Mouse (Mus musculus) hindbrain, embryonic 13.5 days (tissue): ENCODE data around the gene Smarca4. TPM values are rescaled to one million over a fixed set of nuclear protein-coding genes. Genes with fewer than 3 reads are reported as not detected.

Source experiments
- ATAC-seq: fragments of 200-750 bp; cut with Nextera tagmentation; 2 replicates; pipeline ENCODE4 v1.8.0; 2017; ENCODE audit warnings: moderate TSS enrichment; ENCODE audit not compliant: low FRiP score
- H3K27ac ChIP-seq: fragments of 300-500 bp; sonication (generic); 2 replicates; pipeline ENCODE4 v1.5.1; 2015; ENCODE audit warnings: inconsistent platforms, mild to moderate bottlenecking, moderate library complexity
- H3K27me3 ChIP-seq: fragments of 300-500 bp; sonication (generic); 2 replicates; pipeline ENCODE4 v1.6.1; 2015; ENCODE audit warnings: mild to moderate bottlenecking, inconsistent platforms
- H3K36me3 ChIP-seq: fragments of 300-500 bp; sonication (generic); 2 replicates; pipeline ENCODE4 v1.6.1; 2015; ENCODE audit warnings: mild to moderate bottlenecking, inconsistent platforms
- H3K4me1 ChIP-seq: fragments of 300-500 bp; sonication (generic); replicated peaks from 2 replicates; pipeline ENCODE4 v1.6.1; 2015; ENCODE audit warnings: inconsistent platforms
- H3K4me2 ChIP-seq: fragments of 300-500 bp; sonication (generic); 2 replicates; pipeline ENCODE4 v1.6.1; 2015; ENCODE audit warnings: inconsistent platforms, mild to moderate bottlenecking, moderate library complexity
- H3K4me3 ChIP-seq: fragments of 300-500 bp; sonication (generic); 2 replicates; pipeline ENCODE4 v1.5.1; 2015; ENCODE audit warnings: mild to moderate bottlenecking, inconsistent platforms
- H3K9ac ChIP-seq: fragments of 300-500 bp; sonication (generic); 2 replicates; pipeline ENCODE4 v1.6.1; 2015; ENCODE audit warnings: mild to moderate bottlenecking, inconsistent platforms
- H3K9me3 ChIP-seq: fragments of 300-500 bp; sonication (generic); 2 replicates; pipeline ENCODE4 v1.6.1; 2016; ENCODE audit warnings: inconsistent platforms
- WGBS: fragments of 180-500 bp; shearing (Covaris S2); methylation state at CpG from one replicate; pipeline ENCODE4 v1.1.7; 2015; 5-methylcytosine and 5-hydroxymethylcytosine counted together
- polyA plus RNA-seq: library from polyadenylated mRNA; unstranded; fragments of >200 nt; fragmentation: Nextera tagmentation; extraction: Ambion mirVana; gene quantifications from 2 replicates; pipeline ENCODE4 v1.2.1, GENCODE M21; 2015

The Smarca4 gene
- polyA plus RNA-seq, 1 experiment from 2014 or later = 156 TPM

DNA sequence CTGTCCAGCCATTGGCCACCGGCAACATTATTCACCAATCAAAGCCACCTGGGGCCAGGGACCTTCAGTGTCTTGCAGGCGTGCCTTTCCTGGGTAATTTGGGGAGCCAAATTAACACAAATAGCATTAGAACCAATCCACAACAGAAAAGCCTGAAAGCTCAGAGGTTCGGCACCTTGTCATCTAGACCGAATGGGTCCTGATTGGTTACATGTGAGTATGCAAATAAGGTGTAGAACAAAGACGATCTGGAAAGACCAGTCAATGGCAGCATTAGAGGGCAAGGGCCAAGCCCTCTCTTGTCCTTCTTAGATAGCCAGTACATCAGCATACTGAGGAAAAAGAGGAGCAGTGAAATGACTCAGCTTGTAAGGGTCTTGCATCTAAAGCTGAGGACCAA, 10.1 kb upstream of the Smarca4 start:
- no peaks in the 10 kb centered on the region for H3K36me3 ChIP-seq
- no peak overlapping the region for H3K4me2 ChIP-seq
- no peaks in the 10 kb centered on the region for H3K27me3 ChIP-seq
- H3K4me3 ChIP-seq = no peak overlapping the region
- no peak overlapping the region for H3K27ac ChIP-seq
- no peaks in the 10 kb centered on the region for H3K9me3 ChIP-seq
- no peak for ATAC-seq
- 69% methylated on average over 5 of the region's 5 CpGs for WGBS
- H3K4me1 ChIP-seq = no peaks in the 10 kb centered on the region
- H3K9ac ChIP-seq = no peak overlapping the region

DNA sequence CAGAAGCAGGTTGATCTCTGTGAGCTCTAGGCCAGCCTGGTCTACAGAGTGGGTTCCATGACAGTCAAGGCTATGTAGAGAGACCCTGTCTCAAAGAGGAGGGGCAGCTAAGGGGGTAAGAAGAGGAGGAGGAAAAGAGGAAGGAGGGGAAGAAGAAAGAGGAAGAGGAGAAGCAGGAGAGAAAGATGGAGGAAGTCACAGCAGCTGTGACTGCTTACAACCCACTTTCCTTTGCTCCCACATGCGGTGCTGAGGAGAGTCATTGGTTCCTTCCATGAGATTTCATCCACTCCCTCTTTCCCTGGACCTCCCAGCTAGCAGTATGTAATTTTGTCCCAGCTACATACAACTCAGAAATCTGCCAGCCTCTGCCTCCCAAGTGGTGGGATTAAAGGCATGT, 9.3 kb upstream of the Smarca4 start:
- no peak overlapping the region for H3K4me3 ChIP-seq
- H3K27me3 ChIP-seq = no peaks in the 10 kb centered on the region
- H3K36me3 ChIP-seq = no peaks in the 10 kb centered on the region
- H3K9me3 ChIP-seq = no peaks in the 10 kb centered on the region
- H3K27ac ChIP-seq = no peak overlapping the region
- 83% methylated on average over 1 of the region's 1 CpGs for WGBS
- no peak overlapping the region for H3K4me2 ChIP-seq
- no peaks in the 10 kb centered on the region for H3K4me1 ChIP-seq
- ATAC-seq = no peak
- H3K9ac ChIP-seq = no peak overlapping the region

DNA sequence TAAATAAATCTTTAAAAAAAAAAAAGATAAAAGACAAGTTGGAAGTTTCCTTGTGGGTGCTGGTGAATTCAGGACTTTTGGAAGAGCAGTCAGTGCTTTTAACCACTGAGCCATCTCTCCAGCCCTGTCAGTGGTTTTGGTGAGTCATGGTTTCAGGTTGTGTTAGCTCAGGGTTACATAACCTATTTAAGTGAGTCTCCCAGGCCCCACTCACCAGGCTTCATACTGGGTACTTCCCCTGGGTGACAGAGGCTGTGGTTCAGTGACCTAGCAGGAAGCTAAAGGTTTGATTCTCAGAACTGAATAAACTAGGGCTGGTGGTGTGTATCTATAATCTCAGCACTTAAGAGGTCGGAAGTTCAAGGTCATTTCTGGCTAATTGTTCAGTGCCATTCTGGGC, 6.1 kb upstream of the Smarca4 start:
- H3K4me1 ChIP-seq = peaks cover 2% of the 10 kb centered on the region; the same call in 1 of the 2 replicates
- H3K36me3 ChIP-seq = no peaks in the 10 kb centered on the region
- H3K4me2 ChIP-seq = no peak overlapping the region
- no peak for ATAC-seq
- no peaks in the 10 kb centered on the region for H3K9me3 ChIP-seq
- WGBS = 94% methylated on average over 1 of the region's 1 CpGs
- H3K9ac ChIP-seq = no peak overlapping the region
- H3K27me3 ChIP-seq = no peaks in the 10 kb centered on the region
- H3K4me3 ChIP-seq = no peak overlapping the region
- H3K27ac ChIP-seq = no peak overlapping the region

DNA sequence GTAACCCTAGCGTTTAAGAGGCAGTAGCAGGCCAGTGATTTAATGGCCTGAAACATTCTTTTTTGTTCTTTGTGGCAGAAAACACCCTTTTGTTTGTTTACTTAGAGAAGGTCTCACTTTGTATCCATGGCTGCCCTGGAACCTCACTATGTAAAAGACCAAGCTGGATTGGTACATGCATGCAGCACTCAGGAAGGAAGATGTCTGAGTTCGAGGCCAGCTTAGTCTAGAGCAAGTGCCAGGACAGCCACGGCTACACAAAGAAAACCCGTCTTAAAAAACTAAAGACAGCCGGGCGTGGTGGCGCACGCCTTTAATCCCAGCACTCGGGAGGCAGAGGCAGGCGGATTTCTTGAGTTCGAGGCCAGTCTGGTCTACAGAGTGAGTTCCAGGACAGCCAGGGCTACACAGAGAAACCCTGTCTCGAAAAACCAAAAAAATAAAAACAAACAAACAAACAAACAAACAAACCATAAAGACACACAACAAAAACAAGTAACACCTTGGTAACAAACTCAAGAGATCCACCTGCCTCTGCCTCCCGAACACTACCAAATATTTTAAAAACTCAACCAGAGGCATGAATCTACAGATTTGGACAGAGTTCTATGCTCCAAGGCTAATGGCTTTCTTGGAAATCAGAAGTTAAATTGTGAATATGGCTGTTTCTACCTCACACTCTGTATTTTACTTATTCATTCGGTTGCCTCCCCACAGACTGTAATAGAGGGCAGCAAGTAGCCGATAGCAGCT, 929 bp upstream of the Smarca4 start:
- H3K27me3 ChIP-seq = no peaks in the 10 kb centered on the region
- H3K36me3 ChIP-seq = no peaks in the 10 kb centered on the region
- H3K4me1 ChIP-seq = peaks cover 34% of the 10 kb centered on the region
- peak overlapping the region; percentile 75 for H3K4me3 ChIP-seq
- peak overlapping the region; percentile 61 for H3K4me2 ChIP-seq
- no peaks in the 10 kb centered on the region for H3K9me3 ChIP-seq
- peak overlapping the region; percentile 81 for H3K9ac ChIP-seq
- peak overlapping the region; percentile 99 for H3K27ac ChIP-seq
- no peak for ATAC-seq
- 79% methylated on average over 15 of the region's 15 CpGs for WGBS

DNA sequence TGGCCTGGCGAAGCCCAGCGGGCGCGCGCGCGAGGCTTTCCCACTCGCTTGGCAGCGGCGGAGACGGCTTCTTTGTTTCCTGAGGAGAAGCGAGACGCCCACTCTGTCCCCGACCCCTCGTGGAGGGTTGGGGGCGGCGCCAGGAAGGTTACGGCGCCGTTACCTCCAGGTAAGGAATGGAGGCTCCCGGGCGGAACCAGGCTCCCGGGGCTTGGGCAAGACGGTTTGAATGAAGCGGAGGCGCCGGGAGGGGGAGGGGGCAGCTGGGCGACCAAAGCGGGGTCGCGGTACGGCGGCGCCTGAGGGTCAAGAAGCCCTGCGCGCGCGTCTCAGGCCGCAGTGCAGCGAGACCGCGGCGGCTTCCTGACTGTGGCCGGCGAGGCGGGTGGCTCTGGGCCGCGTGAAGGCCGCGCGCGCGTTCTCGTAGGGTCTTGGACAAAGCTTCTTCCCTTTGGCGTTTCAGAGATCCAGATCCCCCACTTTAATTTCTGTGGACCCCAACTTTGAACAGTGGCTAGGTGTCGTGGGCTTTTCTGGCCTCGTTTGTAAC, 338 bp downstream of the Smarca4 start:
- peak; percentile 87 for ATAC-seq
- no peaks in the 10 kb centered on the region for H3K27me3 ChIP-seq
- no peaks in the 10 kb centered on the region for H3K36me3 ChIP-seq
- H3K4me2 ChIP-seq = peak overlapping the region; percentile 82
- H3K4me1 ChIP-seq = peaks cover 43% of the 10 kb centered on the region
- H3K27ac ChIP-seq = peak overlapping the region; percentile 99
- peak overlapping the region; percentile 91 for H3K9ac ChIP-seq
- WGBS = under 1% methylated on average over 47 of the region's 57 CpGs
- H3K4me3 ChIP-seq = peak overlapping the region; percentile 75
- no peaks in the 10 kb centered on the region for H3K9me3 ChIP-seq

DNA sequence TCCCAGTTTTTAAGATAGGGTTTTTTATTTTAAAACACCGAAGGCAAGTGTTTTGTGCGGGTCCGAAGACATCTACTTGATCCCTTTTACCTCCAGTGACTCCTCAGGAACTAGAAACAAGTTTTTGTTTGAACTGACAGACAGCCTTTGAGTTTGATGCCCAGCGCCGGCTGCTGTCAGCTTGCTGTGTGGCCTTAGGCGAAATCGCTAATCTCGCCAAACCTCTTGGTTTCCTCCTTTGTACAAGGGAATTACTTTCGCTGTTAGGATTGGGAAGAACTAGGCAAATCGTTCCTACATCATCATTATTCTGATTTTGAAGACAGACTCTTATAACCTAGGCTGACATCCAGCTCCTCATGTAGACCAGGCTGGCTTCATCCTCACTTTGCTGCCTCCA, 1.1 kb downstream of the Smarca4 start:
- Histone ChIP-seq H3K9me3 (no peaks in the 10 kb centered on the region), H3K4me1 (peaks cover 43% of the 10 kb centered on the region), H3K9ac (peak overlapping the region; percentile 91), H3K4me3 (peak overlapping the region; percentile 75), H3K36me3 (no peaks in the 10 kb centered on the region), H3K4me2 (peak overlapping the region; percentile 82), H3K27me3 (no peaks in the 10 kb centered on the region), H3K27ac (peak overlapping the region; percentile 99)
- 8% methylated on average over 10 of the region's 10 CpGs for WGBS
- no peak for ATAC-seq

DNA sequence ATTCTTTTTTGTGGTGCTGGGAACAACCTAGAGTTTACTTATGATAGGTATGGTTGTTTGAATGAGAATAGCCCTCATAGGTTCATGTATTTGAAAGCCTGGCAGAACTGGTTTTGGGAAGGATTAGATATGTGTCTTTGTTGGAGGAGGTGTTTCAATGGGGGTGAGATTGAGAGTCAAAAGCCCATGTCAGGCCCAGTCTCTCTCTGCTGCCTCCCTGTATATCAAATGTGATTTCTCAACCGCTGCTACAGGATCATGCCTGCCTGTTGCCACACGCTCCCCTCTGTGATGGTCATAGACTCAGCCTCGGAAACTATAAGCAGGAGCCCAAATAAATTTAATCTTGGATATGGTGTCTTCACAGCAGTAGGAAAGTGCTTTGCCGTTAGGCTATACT, 4.3 kb downstream of the Smarca4 start:
- 84% methylated on average over 4 of the region's 4 CpGs for WGBS
- ATAC-seq = no peak
- Histone ChIP-seq H3K27me3 (no peaks in the 10 kb centered on the region), H3K4me1 (peaks cover 53% of the 10 kb centered on the region), H3K27ac (no peak overlapping the region), H3K4me3 (no peak overlapping the region), H3K36me3 (no peaks in the 10 kb centered on the region), H3K4me2 (no peak overlapping the region), H3K9me3 (no peaks in the 10 kb centered on the region), H3K9ac (no peak overlapping the region)

DNA sequence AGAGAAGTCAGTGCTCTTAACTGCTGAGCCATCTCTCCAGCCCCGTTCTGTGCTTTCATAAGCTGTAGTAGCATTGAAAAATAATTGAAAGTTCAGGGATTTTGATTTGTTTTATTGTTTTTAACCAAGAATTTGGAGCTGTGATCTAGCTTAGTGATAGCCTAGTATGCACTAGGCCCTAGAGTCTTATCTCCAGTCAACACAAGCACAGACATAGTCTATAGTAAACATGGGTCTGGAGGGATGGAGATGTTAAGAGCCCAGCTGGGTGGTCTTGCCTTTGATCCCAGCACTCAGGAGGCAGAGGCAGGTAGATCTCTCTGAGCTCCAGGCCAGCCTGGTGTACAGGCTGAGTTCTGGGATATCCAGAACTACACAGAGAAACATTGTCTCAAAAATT, 6.7 kb downstream of the Smarca4 start:
- Histone ChIP-seq H3K36me3 (no peaks in the 10 kb centered on the region), H3K9me3 (no peaks in the 10 kb centered on the region), H3K4me1 (peaks cover 58% of the 10 kb centered on the region), H3K9ac (no peak overlapping the region), H3K27me3 (no peaks in the 10 kb centered on the region), H3K4me3 (no peak overlapping the region), H3K27ac (no peak overlapping the region), H3K4me2 (no peak overlapping the region)
- WGBS = 98% methylated on average over 1 of the region's 1 CpGs
- no peak for ATAC-seq

DNA sequence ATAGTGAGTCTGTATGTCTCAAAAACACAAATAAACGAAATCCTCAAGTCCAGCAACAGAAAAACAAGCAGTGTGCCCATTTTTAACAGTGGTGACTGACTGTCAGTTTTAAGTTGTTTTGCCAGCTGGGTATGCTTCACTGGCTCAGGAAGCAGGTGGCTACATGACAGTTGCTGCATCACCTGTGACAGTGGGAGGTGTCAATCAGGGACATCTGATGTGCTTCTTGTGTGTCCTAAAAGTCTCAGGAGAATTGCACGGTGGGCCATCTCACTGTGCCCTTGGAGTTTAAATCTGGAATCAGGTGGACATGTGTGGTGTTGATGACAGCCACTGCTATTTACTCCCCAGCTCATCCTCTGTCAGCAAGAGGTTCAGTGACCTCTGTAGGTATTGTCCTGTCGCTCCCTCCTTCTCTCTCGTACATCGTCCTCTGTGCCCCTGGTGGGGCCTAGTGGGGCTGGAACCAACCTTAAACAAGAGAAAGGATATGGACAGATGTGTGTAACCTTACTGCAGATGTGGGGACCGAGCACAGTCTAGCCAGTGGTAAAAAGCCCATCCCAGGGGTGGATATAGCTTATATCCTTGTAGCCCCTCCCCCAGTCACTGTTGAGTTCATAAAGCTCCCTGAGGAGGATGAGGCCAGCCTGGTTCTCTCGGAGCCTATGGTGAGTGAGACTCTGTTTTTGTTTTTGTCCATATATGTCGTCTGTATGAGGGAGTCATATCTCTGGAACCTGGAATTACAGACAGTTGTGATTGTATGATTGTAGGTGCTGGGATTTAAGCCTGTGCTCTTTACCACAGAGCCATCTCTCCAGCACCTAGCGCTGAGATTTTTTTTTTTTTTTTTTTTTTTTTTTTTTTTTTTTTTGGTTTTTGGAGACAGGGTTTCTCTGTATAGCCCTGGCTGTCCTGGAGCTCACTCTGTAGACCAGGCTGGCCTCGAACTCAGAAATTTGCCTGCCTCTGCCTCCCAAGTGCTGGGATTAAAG, 9.7 kb downstream of the Smarca4 start:
- WGBS = 83% methylated on average over 10 of the region's 10 CpGs
- no peaks in the 10 kb centered on the region for H3K9me3 ChIP-seq
- no peak for ATAC-seq

DNA sequence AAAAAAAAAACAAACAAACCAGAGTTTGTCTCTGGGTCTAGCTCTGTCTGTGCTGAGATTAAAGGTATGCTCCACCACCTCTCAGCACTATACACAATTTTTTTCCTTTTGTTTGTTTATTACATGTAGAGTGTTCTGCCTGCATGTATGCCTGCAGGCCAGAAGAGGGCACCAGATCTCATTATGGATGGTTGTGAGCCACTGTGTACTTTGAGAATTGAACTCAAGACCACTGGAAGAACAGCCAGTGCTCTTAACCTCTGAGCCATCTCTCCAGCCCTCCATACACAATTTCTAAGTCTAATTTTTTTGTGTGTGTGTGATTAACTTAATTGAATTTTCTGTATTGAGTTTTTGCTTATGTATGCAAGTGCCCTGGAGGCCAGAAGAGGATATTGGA, 10.6 kb downstream of the Smarca4 start:
- Histone ChIP-seq H3K9ac (no peak overlapping the region), H3K4me1 (peaks cover 26% of the 10 kb centered on the region)

More for the DNA sequence above, 9.7 kb downstream of the Smarca4 start:
- no peak overlapping the region for H3K4me2 ChIP-seq
- H3K36me3 ChIP-seq = no peaks in the 10 kb centered on the region; the same call in 1 of the 2 replicates
- no peaks in the 10 kb centered on the region for H3K27me3 ChIP-seq
- H3K4me3 ChIP-seq = no peak overlapping the region
- no peak overlapping the region for H3K27ac ChIP-seq
- H3K9ac ChIP-seq = no peak overlapping the region
- peaks cover 29% of the 10 kb centered on the region for H3K4me1 ChIP-seq

DNA sequence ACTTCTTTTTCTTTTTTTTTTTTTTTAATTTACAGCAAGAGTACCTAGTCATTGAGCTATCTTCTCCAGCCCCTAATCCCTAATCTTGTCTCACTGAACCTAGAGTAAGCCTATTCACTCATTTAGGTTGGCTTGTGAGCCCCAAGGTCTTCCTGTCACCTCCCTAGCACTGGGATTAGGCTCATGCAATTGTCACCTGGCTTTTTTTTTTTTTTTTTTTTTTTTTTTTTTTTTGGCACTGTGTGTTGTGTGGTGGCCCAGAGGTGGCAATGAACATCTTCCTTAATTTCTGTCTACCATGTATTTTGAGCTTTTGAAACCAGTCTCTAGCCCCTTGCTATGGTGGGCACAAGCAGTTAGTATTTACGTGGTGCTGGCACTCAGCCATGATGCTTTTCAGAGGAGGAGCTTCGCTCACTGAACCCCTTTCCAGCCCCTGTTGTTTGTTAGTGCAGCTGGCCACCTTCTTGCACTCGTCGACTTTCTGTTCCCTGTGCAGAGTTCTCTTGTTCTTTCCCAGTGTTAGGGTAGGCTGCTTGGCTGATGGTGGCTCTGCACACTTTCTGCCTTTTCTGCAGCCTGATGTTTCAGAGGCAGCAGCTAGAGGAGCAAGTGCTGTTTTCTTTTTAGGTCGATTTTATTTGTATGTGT, 11.3 kb downstream of the Smarca4 start:
- Histone ChIP-seq H3K4me2 (no peak overlapping the region), H3K36me3 (no peaks in the 10 kb centered on the region; the same call in 1 of the 2 replicates), H3K4me3 (no peak overlapping the region), H3K9ac (no peak overlapping the region), H3K27me3 (no peaks in the 10 kb centered on the region), H3K9me3 (no peaks in the 10 kb centered on the region), H3K4me1 (peaks cover 26% of the 10 kb centered on the region), H3K27ac (peak overlapping the region; percentile 69; the same call in 1 of the 2 replicates)
- 64% methylated on average over 5 of the region's 5 CpGs for WGBS
- no peak for ATAC-seq

More for the DNA sequence above, 10.6 kb downstream of the Smarca4 start:
- ATAC-seq = no peak
- H3K36me3 ChIP-seq = no peaks in the 10 kb centered on the region; the same call in 1 of the 2 replicates
- H3K9me3 ChIP-seq = no peaks in the 10 kb centered on the region
- H3K4me3 ChIP-seq = no peak overlapping the region
- no peak overlapping the region for H3K4me2 ChIP-seq
- no peaks in the 10 kb centered on the region for H3K27me3 ChIP-seq
- H3K27ac ChIP-seq = no peak overlapping the region

DNA sequence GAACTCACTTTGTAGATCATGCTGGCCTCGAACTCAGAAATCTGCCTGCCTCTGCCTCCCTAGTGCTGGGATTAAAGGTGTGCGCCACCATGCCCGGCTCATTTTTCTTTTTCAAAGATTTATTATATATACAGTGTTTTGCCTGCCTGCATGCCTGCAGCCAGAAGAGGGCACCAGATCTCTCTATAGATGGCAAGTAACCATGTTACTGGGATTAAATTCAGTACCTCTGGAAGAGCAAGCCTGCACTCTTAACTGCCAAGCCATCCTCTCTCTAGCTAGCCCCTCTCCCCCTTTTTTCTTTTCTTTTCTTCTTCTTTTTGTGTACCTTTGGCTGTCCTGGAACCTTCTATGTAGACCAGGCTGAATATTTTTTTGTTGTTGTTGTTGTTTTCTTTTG, 14.7 kb downstream of the Smarca4 start:
- Histone ChIP-seq H3K9ac (no peak overlapping the region), H3K4me2 (no peak overlapping the region), H3K4me1 (peaks cover 23% of the 10 kb centered on the region), H3K4me3 (no peak overlapping the region), H3K27me3 (no peaks in the 10 kb centered on the region), H3K9me3 (no peaks in the 10 kb centered on the region), H3K27ac (no peak overlapping the region), H3K36me3 (peaks cover 32% of the 10 kb centered on the region)
- no peak for ATAC-seq
- WGBS = 82% methylated on average over 3 of the region's 3 CpGs
